Mouse (Mus musculus) C2C12 (cell line): Measurements from ENCODE around the gene Adcyap1r1.

Source experiments
- CTCF ChIP-seq: IDR thresholded peaks from one replicate; pipeline ENCODE4 v1.5.1; 2011; ENCODE audit not compliant: control insufficient read depth, insufficient read depth, insufficient read length
- MYOD1 ChIP-seq: IDR thresholded peaks from one replicate; pipeline ENCODE4 v1.6.1; 2011; ENCODE audit warnings: low read depth; ENCODE audit not compliant: control insufficient read depth, insufficient read length
- MYOG ChIP-seq: IDR thresholded peaks from one replicate; pipeline ENCODE4 v1.6.1; 2011; ENCODE audit not compliant: control insufficient read depth, insufficient read length; ENCODE audit errors: extremely low read depth
- USF1 ChIP-seq: IDR thresholded peaks from one replicate; pipeline ENCODE4 v1.6.1; 2011; ENCODE audit warnings: low read depth, mild to moderate bottlenecking, control low read depth, moderate library complexity

DNA sequence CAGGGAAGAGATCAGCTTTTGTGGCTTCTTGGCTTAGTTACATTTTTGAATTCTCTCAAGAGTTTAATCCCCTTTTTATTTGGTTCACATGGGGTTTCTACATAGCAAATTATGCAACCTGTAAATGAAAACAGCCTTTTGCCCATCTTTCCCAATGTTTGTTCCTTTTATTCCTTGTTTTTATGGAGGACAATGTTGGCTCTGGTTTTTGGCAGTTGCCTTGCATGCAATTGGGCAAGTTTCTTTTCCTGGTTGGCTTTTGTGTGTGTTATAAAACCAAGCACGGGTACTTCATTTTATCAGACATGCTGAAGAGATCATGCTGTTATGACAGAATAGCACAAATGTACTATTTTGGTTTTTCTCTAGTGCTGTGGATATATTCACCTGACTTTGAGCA, 30.7 kb downstream of the Adcyap1r1 start:
- no peak for TF ChIP-seq CTCF
- TF ChIP-seq USF1: no peak
- TF ChIP-seq MYOD1: no peak
- TF ChIP-seq MYOG: no peak
